Mouse (Mus musculus): ENCODE measurements at regions not wholly inside any gene's neighbourhood (a gene's known extent, or its start where the extent isn't known, plus 50 kb on each side); places are given as distances from the start of the nearest gene placed in this dataset.

- 92% methylated on average over 3 of the region's 3 CpGs for WGBS
- no peak overlapping the region for H3K9ac ChIP-seq
- no peaks in the 10 kb centered on the region for H3K4me1 ChIP-seq
- H3K36me3 ChIP-seq = no peaks in the 10 kb centered on the region
- H3K27me3 ChIP-seq = no peaks in the 10 kb centered on the region
- ATAC-seq (ENCODE audit: borderline replicate concordance, extremely low read depth, low FRiP score, low TSS enrichment) = no peak
- no peak overlapping the region for H3K27ac ChIP-seq
- no peaks in the 10 kb centered on the region for H3K9me3 ChIP-seq
- no peak overlapping the region for H3K4me3 ChIP-seq
- no peak overlapping the region for H3K4me2 ChIP-seq
These were observed 164.3 kb upstream of the Atp1b1 start for GRCm38 (mm10) chr1:164622417-164622816.

GRCm38 (mm10) chr1:164620129-164620528 is 162.0 kb upstream of the Atp1b1 start:
- H3K4me1 ChIP-seq = no peaks in the 10 kb centered on the region
- WGBS = 60% methylated on average over 1 of the region's 1 CpGs
- H3K27ac ChIP-seq = no peak overlapping the region
- no peaks in the 10 kb centered on the region for H3K27me3 ChIP-seq
- ATAC-seq (ENCODE audit: borderline replicate concordance, extremely low read depth, low FRiP score, low TSS enrichment) = no peak
- no peak overlapping the region for H3K4me2 ChIP-seq
- no peaks in the 10 kb centered on the region for H3K9me3 ChIP-seq
- H3K36me3 ChIP-seq = no peaks in the 10 kb centered on the region
- no peak overlapping the region for H3K9ac ChIP-seq
- H3K4me3 ChIP-seq = no peak overlapping the region

- Histone ChIP-seq H3K27me3 (no peaks in the 10 kb centered on the region), H3K4me2 (no peak overlapping the region), H3K36me3 (no peaks in the 10 kb centered on the region), H3K27ac (no peak overlapping the region), H3K9me3 (no peaks in the 10 kb centered on the region), H3K4me1 (no peaks in the 10 kb centered on the region), H3K9ac (no peak overlapping the region), H3K4me3 (no peak overlapping the region)
- no peak for ATAC-seq (ENCODE audit: borderline replicate concordance, extremely low read depth, low FRiP score, low TSS enrichment)
These were observed 159.7 kb upstream of the Atp1b1 start for GRCm38 (mm10) chr1:164617871-164618270.

- 70% methylated on average over 5 of the region's 5 CpGs for WGBS
- H3K4me3 ChIP-seq = no peak overlapping the region
These were observed 148.9 kb upstream of the Atp1b1 start for GRCm38 (mm10) chr1:164607061-164607460.

GRCm38 (mm10) chr1:164606141-164606754 is 148.1 kb upstream of the Atp1b1 start:
- H3K9me3 ChIP-seq = no peaks in the 10 kb centered on the region
- H3K9ac ChIP-seq = no peak overlapping the region
- no peak overlapping the region for H3K4me2 ChIP-seq
- ATAC-seq (ENCODE audit: borderline replicate concordance, extremely low read depth, low FRiP score, low TSS enrichment) = no peak
- H3K4me3 ChIP-seq = no peak overlapping the region
- no peaks in the 10 kb centered on the region for H3K27me3 ChIP-seq
- no peaks in the 10 kb centered on the region for H3K36me3 ChIP-seq
- 58% methylated on average over 8 of the region's 8 CpGs for WGBS
- no peaks in the 10 kb centered on the region for H3K4me1 ChIP-seq
- no peak overlapping the region for H3K27ac ChIP-seq

More at GRCm38 (mm10) chr1:164607061-164607460, 148.9 kb upstream of the Atp1b1 start:
- no peaks in the 10 kb centered on the region for H3K4me1 ChIP-seq
- H3K9me3 ChIP-seq = no peaks in the 10 kb centered on the region
- H3K36me3 ChIP-seq = no peaks in the 10 kb centered on the region
- ATAC-seq (ENCODE audit: borderline replicate concordance, extremely low read depth, low FRiP score, low TSS enrichment) = no peak
- H3K9ac ChIP-seq = no peak overlapping the region
- no peak overlapping the region for H3K4me2 ChIP-seq
- H3K27ac ChIP-seq = no peak overlapping the region
- H3K27me3 ChIP-seq = no peaks in the 10 kb centered on the region

- 68% methylated on average over 3 of the region's 3 CpGs for WGBS
- ATAC-seq (ENCODE audit: borderline replicate concordance, extremely low read depth, low FRiP score, low TSS enrichment) = no peak
- H3K27ac ChIP-seq = no peak overlapping the region
- H3K36me3 ChIP-seq = no peaks in the 10 kb centered on the region
- no peak overlapping the region for H3K9ac ChIP-seq
- H3K9me3 ChIP-seq = no peaks in the 10 kb centered on the region
- no peaks in the 10 kb centered on the region for H3K27me3 ChIP-seq
- H3K4me2 ChIP-seq = no peak overlapping the region
- no peak overlapping the region for H3K4me3 ChIP-seq
- H3K4me1 ChIP-seq = no peaks in the 10 kb centered on the region
These were observed 145.3 kb upstream of the Atp1b1 start for GRCm38 (mm10) chr1:164603433-164603832.

GRCm38 (mm10) chr1:164602568-164602967 is 144.4 kb upstream of the Atp1b1 start:
- H3K9ac ChIP-seq = no peak overlapping the region
- no peaks in the 10 kb centered on the region for H3K4me1 ChIP-seq
- H3K4me2 ChIP-seq = no peak overlapping the region
- H3K27me3 ChIP-seq = no peaks in the 10 kb centered on the region
- H3K4me3 ChIP-seq = no peak overlapping the region
- H3K27ac ChIP-seq = no peak overlapping the region
- ATAC-seq (ENCODE audit: borderline replicate concordance, extremely low read depth, low FRiP score, low TSS enrichment) = no peak
- no peaks in the 10 kb centered on the region for H3K36me3 ChIP-seq
- 90% methylated on average over 5 of the region's 5 CpGs for WGBS
- no peaks in the 10 kb centered on the region for H3K9me3 ChIP-seq

GRCm38 (mm10) chr1:164590205-164590613 is 132.1 kb upstream of the Atp1b1 start:
- Histone ChIP-seq H3K4me1 (no peaks in the 10 kb centered on the region), H3K9me3 (no peaks in the 10 kb centered on the region), H3K4me2 (no peak overlapping the region), H3K27ac (no peak overlapping the region), H3K4me3 (no peak overlapping the region), H3K36me3 (no peaks in the 10 kb centered on the region), H3K9ac (no peak overlapping the region), H3K27me3 (no peaks in the 10 kb centered on the region)
- WGBS = 83% methylated on average over 3 of the region's 3 CpGs
- no peak for ATAC-seq (ENCODE audit: borderline replicate concordance, extremely low read depth, low FRiP score, low TSS enrichment)

- no peaks in the 10 kb centered on the region for H3K36me3 ChIP-seq
- no peaks in the 10 kb centered on the region for H3K4me1 ChIP-seq
- no peak overlapping the region for H3K9ac ChIP-seq
- no peaks in the 10 kb centered on the region for H3K27me3 ChIP-seq
- no peak overlapping the region for H3K4me2 ChIP-seq
- WGBS = 40% methylated on average over 11 of the region's 11 CpGs
- no peak for ATAC-seq (ENCODE audit: borderline replicate concordance, extremely low read depth, low FRiP score, low TSS enrichment)
- H3K9me3 ChIP-seq = no peaks in the 10 kb centered on the region
- no peak overlapping the region for H3K27ac ChIP-seq
- no peak overlapping the region for H3K4me3 ChIP-seq
These were observed 128.2 kb upstream of the Atp1b1 start for GRCm38 (mm10) chr1:164586066-164586989.

GRCm38 (mm10) chr1:164576856-164577489 is 118.8 kb upstream of the Atp1b1 start:
- H3K36me3 ChIP-seq = no peaks in the 10 kb centered on the region
- 65% methylated on average over 14 of the region's 14 CpGs for WGBS
- ATAC-seq (ENCODE audit: borderline replicate concordance, extremely low read depth, low FRiP score, low TSS enrichment) = no peak
- no peaks in the 10 kb centered on the region for H3K4me1 ChIP-seq
- H3K4me3 ChIP-seq = no peak overlapping the region
- no peak overlapping the region for H3K4me2 ChIP-seq
- no peak overlapping the region for H3K27ac ChIP-seq
- H3K9ac ChIP-seq = no peak overlapping the region
- H3K27me3 ChIP-seq = no peaks in the 10 kb centered on the region
- H3K9me3 ChIP-seq = no peaks in the 10 kb centered on the region

- Histone ChIP-seq H3K9me3 (no peaks in the 10 kb centered on the region), H3K36me3 (no peaks in the 10 kb centered on the region), H3K9ac (no peak overlapping the region), H3K27me3 (no peaks in the 10 kb centered on the region), H3K27ac (no peak overlapping the region), H3K4me2 (no peak overlapping the region), H3K4me1 (no peaks in the 10 kb centered on the region), H3K4me3 (no peak overlapping the region)
- no peak for ATAC-seq (ENCODE audit: borderline replicate concordance, extremely low read depth, low FRiP score, low TSS enrichment)
- WGBS = 82% methylated on average over 5 of the region's 5 CpGs
These were observed 115.5 kb upstream of the Atp1b1 start for GRCm38 (mm10) chr1:164573639-164574038.

GRCm38 (mm10) chr1:164572183-164572582 is 114.0 kb upstream of the Atp1b1 start:
- no peak overlapping the region for H3K9ac ChIP-seq
- 18% methylated on average over 4 of the region's 4 CpGs for WGBS
- H3K4me3 ChIP-seq = no peak overlapping the region
- H3K4me1 ChIP-seq = no peaks in the 10 kb centered on the region
- no peaks in the 10 kb centered on the region for H3K9me3 ChIP-seq
- no peak overlapping the region for H3K27ac ChIP-seq
- ATAC-seq (ENCODE audit: borderline replicate concordance, extremely low read depth, low FRiP score, low TSS enrichment) = no peak
- no peaks in the 10 kb centered on the region for H3K27me3 ChIP-seq
- no peak overlapping the region for H3K4me2 ChIP-seq
- H3K36me3 ChIP-seq = no peaks in the 10 kb centered on the region

Measured in lung, embryonic 15.5 days (tissue).